Mouse (Mus musculus) 3134 (cell line): Measurements from ENCODE around the gene Snx15.

ENCODE experiments used
- DNase-seq: peaks from one replicate; pipeline ENCODE4 v3.0.0-alpha.2; 2011; ENCODE audit warnings: low spot score; ENCODE audit not compliant: insufficient read length; ENCODE audit errors: extremely low read depth

Snx15 gene

DNA sequence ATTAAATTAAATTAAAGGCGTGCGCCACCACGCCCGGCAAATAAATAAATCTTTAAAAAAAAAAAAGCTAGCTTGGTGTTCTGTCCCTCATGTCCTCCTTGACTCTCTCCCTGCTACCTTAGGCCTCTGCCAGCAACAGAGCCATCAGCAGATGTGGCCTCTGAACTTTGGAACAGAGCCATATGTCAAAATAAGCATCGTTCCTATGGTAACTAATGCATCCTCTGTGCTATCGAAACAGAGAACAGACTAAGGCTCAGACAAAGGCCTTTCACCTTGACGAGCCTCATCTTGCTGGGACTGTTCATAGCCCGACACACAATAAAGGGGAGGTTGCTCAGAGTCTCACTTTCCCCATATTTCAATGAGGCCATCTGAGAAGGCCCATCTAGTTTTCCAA is 4.8 kb downstream of the Snx15 start:
- DNase-seq, result no peak

DNA sequence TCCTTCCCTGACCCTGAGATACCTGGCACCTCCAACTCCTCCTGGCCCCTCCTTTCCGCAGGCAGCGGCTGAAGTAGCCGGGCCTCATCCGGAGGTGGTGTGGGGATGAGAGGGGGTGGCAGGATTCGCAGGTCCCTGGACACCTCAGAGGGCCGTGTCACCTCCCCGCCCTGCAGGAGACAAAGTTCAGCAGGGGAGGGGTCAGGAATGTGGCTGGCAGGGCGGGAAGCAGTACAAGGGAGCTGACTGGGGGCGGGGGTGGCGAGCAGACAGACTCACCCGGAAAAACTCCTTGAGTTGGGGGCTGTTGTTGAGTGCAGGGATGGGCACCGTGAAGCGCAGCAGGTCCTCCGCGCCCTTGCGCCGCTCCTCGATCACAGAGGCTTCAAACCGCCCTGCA is 6.3 kb downstream of the Snx15 start:
- DNase-seq, result no peak

DNA sequence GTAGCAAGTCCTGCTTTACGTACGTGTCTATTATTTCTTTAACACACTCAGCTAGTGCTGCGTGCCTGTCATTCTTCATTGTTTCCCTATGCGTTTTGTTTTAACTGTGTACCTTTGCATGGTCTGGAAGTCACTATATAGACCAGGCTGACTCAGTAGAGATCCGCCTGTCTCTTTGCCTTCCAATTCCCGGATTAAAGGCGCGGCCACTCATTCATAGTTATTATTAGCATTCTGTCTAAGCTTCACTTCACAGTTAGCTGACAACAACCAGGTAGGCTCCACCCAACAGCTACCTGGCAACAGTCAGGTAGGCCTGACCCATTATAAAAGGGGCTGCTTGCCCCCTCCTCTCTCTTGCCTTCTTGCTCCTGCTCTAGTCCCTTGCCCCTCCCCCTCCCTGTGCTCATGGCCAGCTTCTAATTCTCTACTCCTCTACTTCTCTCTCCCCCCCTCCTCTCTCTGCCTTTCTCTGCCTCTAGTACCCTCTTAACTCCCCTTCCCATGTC is 9.4 kb downstream of the Snx15 start:
- DNase-seq, result no peak

DNA sequence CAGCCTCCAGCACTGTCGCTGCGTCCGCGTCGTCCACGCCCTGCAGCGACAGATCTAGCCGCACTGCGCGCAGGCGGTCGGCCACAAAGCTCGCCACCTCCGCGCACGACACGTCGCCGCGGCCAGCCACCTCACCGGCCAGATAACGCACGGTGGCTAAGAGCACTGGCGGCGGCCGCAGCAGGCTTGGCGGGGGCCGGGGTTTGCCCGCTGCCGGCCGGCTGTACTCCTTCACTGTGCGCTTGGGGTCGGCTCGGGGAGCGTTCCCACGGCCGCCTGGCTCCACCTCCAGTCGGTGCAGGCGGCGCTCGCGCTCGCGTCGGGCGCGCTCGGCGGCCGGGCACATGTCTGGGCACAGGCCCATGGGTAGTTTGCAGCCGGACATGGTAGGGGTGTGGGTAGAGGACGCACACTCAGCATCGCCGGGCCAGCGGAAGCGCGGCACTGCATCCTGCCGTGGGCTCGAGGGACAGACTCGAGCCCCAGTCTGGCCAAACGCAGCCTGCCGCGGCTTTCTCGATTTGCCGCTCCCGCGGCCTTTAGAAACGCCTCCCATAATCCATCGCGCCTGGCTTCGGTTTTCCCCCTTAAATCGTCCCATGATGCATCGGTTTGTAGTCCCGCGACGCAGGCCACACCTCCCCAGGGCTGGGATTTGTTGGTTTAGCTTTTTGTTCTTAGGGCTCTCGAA is 10.0 kb downstream of the Snx15 start, which contains the start of gene Sac3d1:
Gene Sac3d1 (minus strand): TSS at position 665 of the 691 bp plus-strand sequence.
- peak; percentile 92 for DNase-seq

DNA sequence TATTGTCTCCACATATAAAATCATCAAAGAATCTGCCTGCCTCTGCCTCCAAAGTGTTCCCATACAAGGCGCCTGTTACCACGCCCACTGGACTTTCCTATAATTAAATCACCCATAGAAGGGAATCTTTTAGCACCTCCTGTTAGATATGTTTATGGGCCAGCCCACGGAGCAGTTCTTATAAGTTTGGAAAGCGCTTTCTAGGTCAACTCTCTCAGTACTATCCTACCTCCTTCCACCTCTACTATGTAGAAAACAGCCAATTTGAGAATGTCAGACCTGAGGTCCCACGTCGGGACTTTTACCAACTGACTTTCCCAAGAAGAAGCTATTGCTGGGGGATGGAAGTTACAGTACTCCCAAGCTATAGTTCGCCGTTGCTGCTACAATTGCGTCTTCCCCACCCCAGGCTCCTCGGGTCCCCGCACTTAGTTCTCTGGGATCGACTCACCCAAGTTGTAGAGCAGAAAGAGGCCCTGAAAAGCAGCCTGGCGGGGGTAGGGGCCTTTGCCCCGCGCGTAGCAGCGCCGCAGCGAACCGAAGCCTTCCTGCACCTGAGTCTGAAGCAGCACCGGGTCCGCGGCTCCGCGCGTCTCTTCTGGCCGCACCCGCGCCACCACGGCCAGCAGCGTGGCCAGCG is 10.6 kb downstream of the Snx15 start:
- DNase-seq, result no peak

DNA sequence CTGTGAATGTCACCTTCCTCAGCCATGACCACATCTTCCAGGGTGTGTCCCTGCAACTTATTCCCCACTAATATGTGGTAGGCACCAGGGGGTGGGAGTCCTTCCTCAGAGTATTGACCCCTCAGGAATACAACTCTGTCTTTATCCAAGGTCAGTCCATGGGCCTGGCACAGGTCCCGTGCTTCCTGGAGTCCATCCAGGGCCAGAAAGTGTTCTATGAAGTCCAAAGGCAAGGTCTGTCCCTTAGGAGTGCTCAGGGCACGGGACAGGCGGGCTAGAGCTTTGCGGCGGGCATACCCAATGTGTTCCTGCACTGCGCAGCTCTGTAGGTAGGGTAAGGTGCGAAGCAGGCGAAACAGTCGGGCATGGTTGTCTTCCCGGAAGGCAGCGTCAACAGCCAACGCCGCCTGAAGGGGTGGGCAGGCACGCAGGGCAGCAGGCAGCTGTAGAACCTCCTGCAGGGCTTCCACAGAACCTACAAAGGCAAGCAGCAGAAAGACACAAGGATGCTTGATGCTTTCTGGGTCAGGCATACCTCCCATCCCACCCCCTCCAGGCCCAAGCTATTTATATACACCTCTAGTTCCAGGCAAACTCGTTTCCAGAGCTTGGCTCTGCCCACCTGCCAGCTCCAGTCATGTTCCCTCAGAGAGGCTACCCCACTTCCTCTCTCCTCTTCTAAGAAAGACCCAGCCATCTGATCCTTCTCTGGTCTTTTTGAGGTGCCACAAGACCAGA is 11.8 kb downstream of the Snx15 start:
- DNase-seq, result no peak

DNA sequence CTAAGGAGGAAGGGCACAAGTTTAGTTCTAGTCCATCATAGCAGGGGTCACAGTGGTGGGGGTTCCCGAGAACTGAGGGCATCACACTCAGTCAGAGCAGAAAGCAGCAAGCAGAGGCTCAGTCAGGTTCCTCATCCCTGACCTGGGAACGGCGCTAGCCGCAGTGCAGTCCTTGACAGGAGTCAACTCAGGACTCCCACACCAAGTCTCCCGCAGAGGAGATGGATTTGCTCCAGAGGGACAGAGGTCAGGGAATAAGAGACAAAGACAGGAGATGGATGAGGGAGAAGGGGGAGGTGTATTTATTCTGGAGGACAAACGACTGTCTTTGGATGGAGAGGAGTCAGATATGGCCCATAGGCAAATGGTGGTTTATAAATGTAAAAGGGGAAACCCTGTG is 15.0 kb downstream of the Snx15 start:
- DNase-seq, result no peak

DNA sequence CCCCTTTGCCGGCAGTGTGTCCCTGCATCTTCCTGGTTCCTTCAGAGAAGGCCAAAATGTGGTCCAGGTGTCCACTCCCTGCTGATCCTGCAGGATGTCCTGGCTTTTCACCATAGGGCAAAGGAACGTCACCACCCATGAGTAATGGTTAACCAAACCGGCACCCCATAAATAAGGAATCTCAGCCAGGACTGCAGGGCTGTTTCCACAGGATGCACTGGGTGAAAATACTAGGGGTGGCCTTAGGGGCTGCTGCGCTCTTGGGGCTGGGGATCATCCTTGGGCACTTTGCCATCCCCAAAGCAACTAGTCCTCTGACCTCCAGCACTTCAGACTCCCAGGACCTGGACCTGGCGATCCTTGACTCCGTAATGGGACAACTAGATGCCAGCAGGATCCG is 22.5 kb downstream of the Snx15 start, which contains the start of gene Naaladl1:
Gene Naaladl1 (plus strand): TSS at position 197 of the 400 bp plus-strand sequence.
- DNase-seq, result no peak

DNA sequence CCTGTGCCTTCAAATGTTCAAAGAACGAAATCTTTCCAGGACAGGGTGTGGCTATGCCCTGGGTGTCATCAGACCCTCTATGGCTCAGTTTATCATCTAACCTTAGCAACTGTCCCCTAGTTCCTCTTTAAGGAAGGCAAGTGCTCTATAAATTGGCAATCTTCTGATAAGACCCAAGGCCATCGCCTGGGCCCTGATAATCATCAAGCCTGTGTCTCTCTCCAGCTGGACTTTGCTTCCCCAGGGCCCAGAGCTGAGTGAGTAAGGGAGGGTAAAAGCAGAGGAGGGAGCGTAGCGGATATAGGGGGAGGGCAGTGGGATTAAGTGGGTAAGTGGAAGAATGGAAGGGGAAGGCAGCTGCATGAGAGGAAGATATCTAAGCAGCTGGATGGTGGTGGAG is 23.6 kb downstream of the Snx15 start:
- no peak for DNase-seq

DNA sequence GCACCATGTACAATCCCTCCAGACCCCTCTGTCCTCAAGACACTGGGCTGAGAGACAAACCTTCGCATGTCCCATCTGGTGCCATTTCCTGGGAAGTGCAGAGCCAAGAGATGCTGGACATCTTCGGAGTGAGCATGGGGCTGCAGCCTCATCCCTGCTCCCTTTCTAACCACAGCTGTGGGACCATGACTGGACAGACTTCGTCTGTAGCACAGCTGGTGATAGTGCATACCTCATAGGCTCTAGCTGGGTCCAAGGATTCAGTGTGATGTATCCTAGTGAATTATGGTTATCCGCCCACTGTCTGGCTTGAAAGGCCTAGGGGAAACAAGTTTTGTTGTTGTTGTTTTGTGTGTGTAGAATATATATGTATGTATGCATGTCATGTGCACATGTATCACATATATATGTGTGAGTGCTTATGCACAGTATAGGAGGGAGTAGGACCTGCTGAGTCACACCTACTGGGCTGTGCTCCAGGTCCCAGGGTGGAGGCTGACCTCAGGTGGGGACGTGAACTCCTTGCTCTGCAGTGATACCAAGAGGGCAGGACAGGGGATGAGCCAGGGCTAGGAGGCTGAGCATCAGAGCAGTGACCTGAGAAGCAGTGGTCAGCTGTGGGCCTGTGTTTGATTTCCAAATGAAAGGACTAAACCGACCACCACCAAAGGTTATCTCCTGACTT is 25.8 kb downstream of the Snx15 start:
- no peak for DNase-seq

DNA sequence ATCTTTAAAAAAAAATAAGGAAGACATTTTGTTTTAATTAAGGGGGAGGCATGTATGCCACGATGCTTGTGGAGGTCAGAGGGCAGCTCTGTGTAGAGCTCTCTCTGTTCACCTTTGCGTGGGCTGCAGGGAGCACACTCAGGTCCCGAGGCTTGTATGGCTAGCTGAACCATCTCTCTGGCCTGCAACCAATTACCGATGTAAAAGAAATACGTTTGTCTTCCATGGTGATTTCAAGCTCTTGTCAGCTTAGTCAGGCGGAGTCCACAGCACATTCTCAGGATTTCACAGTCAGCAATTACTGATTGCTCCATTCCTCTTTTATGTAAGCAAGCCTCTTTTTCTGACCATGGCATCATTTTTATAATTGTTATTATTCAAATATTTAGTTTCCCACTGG is 26.9 kb downstream of the Snx15 start:
- no peak for DNase-seq

DNA sequence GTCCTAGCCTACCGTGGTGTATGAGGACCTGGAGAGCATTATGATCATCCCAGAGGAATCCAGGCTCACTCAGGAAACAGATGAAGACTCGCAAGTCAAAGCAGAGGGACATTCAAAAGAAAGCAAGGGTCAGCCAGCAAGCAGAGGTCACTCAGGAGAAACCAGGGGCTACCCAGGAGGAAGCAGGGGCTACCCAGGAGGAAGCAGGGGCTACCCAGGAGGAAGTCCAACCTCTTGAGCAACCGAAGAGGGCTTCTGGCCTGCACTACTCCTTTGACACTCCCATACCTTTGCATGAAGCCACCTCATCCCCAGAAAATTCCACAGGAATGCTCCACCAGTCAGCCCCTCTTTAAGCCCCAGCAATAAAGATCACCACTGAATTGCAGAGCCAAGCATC is 30.3 kb downstream of the Snx15 start:
- DNase-seq, result no peak

DNA sequence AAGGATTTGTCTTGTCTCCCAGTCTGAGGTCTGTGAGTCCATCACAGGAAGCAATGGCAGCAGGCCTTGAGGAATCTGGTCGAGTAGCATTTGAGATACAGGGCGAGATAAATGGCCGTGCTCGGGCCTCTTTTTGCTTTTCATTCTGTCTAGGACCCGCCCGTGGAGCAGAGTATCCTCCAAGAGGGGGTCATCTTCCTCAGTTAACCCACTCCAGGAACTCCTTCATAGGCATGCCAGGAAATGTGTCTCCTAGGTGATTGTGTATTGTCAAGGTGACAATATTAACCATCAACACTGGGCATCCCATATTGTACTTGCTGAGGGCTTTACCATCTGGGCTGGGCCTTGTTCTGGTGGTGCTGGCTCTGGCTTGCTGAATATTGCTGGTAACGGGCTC is 34.0 kb downstream of the Snx15 start, which contains the start of gene AC131692.1:
Gene AC131692.1 (plus strand): TSS at position 301 of the 400 bp plus-strand sequence.
- no peak for DNase-seq

DNA sequence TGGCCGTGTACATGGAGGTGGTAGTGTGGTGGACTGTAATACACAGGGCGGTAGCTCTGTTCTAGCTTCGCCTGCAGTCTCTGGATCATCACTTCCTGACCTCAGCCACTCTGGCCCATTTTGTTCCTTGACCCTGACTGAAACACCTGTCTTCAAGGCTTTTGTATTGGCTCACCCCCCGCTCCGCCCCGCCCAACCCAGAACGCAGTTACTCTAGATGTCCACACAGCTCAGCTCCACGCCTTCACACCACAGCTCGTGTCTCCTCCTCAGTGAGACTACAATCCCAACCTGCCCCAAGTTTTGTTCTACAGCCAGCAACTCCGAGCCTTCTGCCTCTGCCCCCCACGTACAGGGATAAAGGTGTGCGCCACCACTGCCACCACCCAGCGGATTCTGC is 39.3 kb downstream of the Snx15 start:
- DNase-seq, result no peak

DNA sequence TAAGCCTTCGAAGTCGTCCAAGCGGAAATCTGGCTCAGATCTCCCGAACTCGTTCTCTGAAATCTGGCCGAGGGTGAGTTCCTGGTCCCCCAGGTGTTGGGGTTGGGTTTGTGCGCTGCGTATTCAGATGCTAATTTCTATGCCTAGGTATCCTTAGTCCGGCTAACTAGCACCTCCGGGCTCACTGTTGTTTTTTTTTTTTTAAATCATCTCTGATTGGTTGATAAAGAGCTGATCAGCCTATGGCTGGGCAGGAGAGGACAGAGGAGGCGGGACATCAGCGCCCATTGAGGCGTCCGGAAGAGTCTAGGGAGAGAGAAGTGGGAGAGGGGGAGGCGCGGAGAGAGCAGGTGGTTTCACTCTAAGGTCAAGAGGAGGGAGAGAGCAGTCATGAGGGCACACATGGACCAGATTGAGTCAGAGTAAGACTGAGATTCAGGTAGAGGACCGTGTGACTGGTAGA is 42.7 kb downstream of the Snx15 start:
- DNase-seq, result peak; percentile 68

DNA sequence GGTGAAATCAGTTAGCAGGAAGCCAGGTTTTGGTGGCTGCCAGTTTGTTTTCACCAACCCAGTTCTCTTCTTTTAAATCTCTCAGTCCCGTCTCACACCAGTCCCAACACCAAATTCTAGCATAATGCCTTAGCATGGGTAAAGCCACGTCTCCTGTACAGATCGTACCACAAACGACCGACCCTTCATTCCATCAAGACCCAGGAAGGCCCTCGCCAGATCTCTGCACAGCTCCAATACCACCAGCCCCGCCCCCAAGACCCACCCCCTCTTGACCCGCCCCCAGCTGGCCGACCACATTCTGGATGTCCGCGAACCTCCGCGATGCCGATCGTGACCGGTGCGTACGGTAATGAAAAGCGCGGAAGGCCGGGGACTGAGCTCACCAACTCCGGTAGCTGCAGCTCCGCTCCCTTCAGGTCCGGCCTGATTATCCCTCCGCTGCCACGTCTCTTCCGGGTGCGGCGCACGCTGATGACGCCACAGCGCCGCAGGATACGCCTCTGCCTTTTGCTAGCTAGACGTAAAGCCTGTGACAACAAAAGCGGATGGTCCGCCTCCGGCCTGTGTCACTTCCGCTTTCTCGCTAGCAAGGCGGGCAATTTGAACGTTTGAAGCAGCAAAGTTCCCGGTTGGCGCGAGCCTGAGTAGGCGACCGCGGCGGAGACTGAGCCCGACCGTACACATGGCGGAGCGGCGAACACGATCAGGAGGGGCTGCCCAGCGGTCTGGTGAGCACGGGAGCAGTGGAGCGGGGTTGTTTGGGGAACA is 43.4 kb downstream of the Snx15 start, which contains the start of the genes Zfpl1 and Cdca5:
Gene Zfpl1 (minus strand): TSS at position 479 of the 771 bp plus-strand sequence.
Gene Cdca5 (plus strand): TSS at position 506 of the 771 bp plus-strand sequence.
- DNase-seq, result peak; percentile 98

DNA sequence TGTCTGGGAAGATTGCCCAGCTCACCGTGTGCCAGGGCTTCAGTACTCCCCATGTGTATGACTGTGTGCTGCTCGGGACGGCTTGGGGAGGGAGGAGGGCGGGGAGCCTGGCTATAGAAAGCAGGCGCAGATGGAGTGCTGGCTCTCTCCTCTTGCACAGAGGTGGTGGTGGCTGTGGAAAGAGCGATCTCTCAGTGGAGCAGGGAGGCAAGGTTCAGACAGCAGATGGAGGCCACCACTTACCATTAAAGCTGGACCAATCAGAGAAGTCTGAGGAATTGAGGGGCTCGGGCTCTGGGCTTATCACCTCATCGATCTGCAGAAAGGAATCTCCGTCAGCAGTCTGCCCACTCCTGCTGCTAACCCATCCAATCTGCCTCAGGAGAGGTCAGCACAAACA is 45.9 kb downstream of the Snx15 start, which contains the start of gene Gm28374:
Gene Gm28374 (minus strand): TSS at position 101 of the 400 bp plus-strand sequence.
- DNase-seq, result no peak

DNA sequence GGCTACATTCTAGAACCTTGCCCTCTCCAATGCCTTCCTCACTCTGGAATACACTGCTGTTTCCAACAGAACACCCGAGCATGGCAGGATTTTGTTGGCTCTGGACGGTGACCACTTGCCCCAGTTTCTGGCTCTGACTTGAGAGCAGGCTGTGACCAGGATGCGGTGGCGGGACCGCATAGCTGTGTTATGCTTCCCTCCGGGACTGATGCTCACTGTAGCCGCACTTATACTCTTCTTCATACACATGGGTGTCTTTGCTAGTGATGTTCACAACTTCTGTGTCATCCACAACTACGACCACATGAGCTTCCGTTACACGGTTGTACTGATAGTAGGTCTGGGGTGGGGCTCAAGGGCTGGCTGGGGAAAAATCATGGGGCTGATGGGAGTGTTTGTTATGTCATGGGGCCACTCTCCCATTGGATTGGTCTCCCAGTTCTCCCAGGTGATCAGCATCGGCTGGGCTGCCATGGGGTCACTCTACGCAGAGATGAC is 48.1 kb downstream of the Snx15 start, which contains the start of gene Tmem262:
Gene Tmem262 (plus strand): TSS at position 51 of the 498 bp plus-strand sequence.
- DNase-seq, result no peak
